18 mouse cellular contexts compared by ENCODE assay signal in genomic region chr7:72229925-72230324, GRCm38 (mm10).
DNase-seq lines count a peak whose midpoint lies in the region; ATAC-seq lines count a peak whose summit lies in the region.
"Had no signal": no experiment of that assay in that cellular context is flagged by ENCODE, and none has a peak within 500 bp of the region (broad histone marks: within the 10 kb centered on the region; RNA-seq: fewer than 3 reads in every experiment).

No protein-coding gene starts in this region.

- no peak overlapping the region; the same call in 1 of the 2 replicates for H3K4me3 ChIP-seq in midbrain, embryonic 10.5 days
- H3K4me3 ChIP-seq in midbrain, embryonic 15.5 days, result no peak overlapping the region
- no peak overlapping the region for H3K4me3 ChIP-seq in limb, embryonic 11.5 days (ENCODE audit: low read depth, low read length)
- H3K4me3 ChIP-seq: forebrain, embryonic 15.5 days; heart, embryonic 10.5 days had no signal

- ATAC-seq in midbrain, embryonic 15.5 days (replicated peaks), result no peak
- 0 out of 2 replicates have a peak, but pooled peaks have one; percentile 39 for ATAC-seq in limb, embryonic 11.5 days (ENCODE audit: insufficient number of reproducible peaks, low FRiP score, low TSS enrichment, low read depth)
- ATAC-seq: activated CD4-positive, CD25-positive, alpha-beta regulatory T cell, adult 4 months; forebrain, embryonic 15.5 days; Patski had no signal

- H3K9ac ChIP-seq in midbrain, embryonic 15.5 days, result no peak overlapping the region
- no peak overlapping the region for H3K9ac ChIP-seq in limb, embryonic 11.5 days (ENCODE audit: low read length)
- H3K9ac ChIP-seq: forebrain, embryonic 15.5 days; hindbrain, embryonic 14.5 days had no signal

- H3K4me1 ChIP-seq in midbrain, embryonic 10.5 days, result peaks cover 39% of the 10 kb centered on the region
- 0 out of 2 replicates have a peak, but pooled peaks cover 7% of the 10 kb centered on the region for H3K4me1 ChIP-seq in midbrain, embryonic 15.5 days
- peaks cover 20% of the 10 kb centered on the region; the same call in 1 of the 2 replicates for H3K4me1 ChIP-seq in limb, embryonic 11.5 days (ENCODE audit: control insufficient read depth, insufficient read depth, low read length)
- H3K4me1 ChIP-seq: forebrain, embryonic 15.5 days had no signal

- peak; percentile 56 for DNase-seq in midbrain, embryonic 10.5 days (ENCODE audit: low spot score)
- peak; percentile 59 for DNase-seq in embryo, embryonic 10 days (ENCODE audit: low spot score)
- DNase-seq in embryo, embryonic 11 days, result peak; percentile 54
- DNase-seq in limb, embryonic 11.5 days (ENCODE audit: low spot score), result no peak
- no peak for DNase-seq in right cerebral cortex, postnatal 25 days
- DNase-seq: adrenal gland, postnatal 14 days; cerebellum, adult 11-12 months; cerebellum, adult 9-10 months; cerebellum, postnatal 36 days; heart, adult 18-20 months; heart, postnatal 14 days had no signal

- H3K4me2 ChIP-seq in midbrain, embryonic 15.5 days, result no peak overlapping the region
- H3K4me2 ChIP-seq in limb, embryonic 11.5 days (ENCODE audit: low read depth, severe bottlenecking), result no peak overlapping the region
- H3K4me2 ChIP-seq: forebrain, embryonic 15.5 days; hindbrain, embryonic 14.5 days had no signal

- no peaks in the 10 kb centered on the region for H3K9me3 ChIP-seq in midbrain, embryonic 10.5 days (replicated peaks)
- H3K9me3 ChIP-seq in midbrain, embryonic 15.5 days, result no peaks in the 10 kb centered on the region
- no peaks in the 10 kb centered on the region for H3K9me3 ChIP-seq in limb, embryonic 11.5 days (ENCODE audit: control insufficient read depth, low read length)
- H3K9me3 ChIP-seq: forebrain, embryonic 15.5 days; heart, embryonic 10.5 days had no signal

- 29% methylated on average over 7 of the region's 7 CpGs for WGBS in midbrain, embryonic 10.5 days
- 21% methylated on average over 7 of the region's 7 CpGs for WGBS in midbrain, embryonic 15.5 days
- WGBS in limb, embryonic 11.5 days, result 35% methylated on average over 7 of the region's 7 CpGs

- peak overlapping the region; percentile 49 for H3K27ac ChIP-seq in midbrain, embryonic 10.5 days (replicated peaks)
- H3K27ac ChIP-seq in midbrain, embryonic 15.5 days, result no peak overlapping the region
- H3K27ac ChIP-seq in limb, embryonic 11.5 days (replicated peaks; ENCODE audit: low read depth, low read length), result no peak overlapping the region
- H3K27ac ChIP-seq: forebrain, embryonic 15.5 days; heart, embryonic 10.5 days; hindbrain, embryonic 14.5 days had no signal

- no peaks in the 10 kb centered on the region; the same call in 1 of the 2 replicates for H3K27me3 ChIP-seq in midbrain, embryonic 10.5 days (ENCODE audit: low read depth, poor library complexity, severe bottlenecking)
- H3K27me3 ChIP-seq in midbrain, embryonic 15.5 days (replicated peaks), result no peaks in the 10 kb centered on the region
- H3K27me3 ChIP-seq in limb, embryonic 11.5 days (ENCODE audit: control insufficient read depth, insufficient read depth, low read length), result no peaks in the 10 kb centered on the region; the same call in 1 of the 2 replicates
- H3K27me3 ChIP-seq: CH12.LX; forebrain, embryonic 15.5 days had no signal

- no peaks in the 10 kb centered on the region for H3K36me3 ChIP-seq in midbrain, embryonic 10.5 days
- H3K36me3 ChIP-seq in midbrain, embryonic 15.5 days (replicated peaks), result no peaks in the 10 kb centered on the region
- H3K36me3 ChIP-seq in limb, embryonic 11.5 days (ENCODE audit: control insufficient read depth, insufficient read depth, low read length), result no peaks in the 10 kb centered on the region
- H3K36me3 ChIP-seq: forebrain, embryonic 15.5 days; heart, embryonic 10.5 days had no signal

Comparison
In these comparisons a context has a peak if more than half of its experiments do, and no peak if none do; other contexts are left out.
1. DNase-seq: peak in midbrain, embryonic 10.5 days (single experiment), embryo, embryonic 10 days (single experiment) and embryo, embryonic 11 days (single experiment); none in limb, embryonic 11.5 days (single experiment) and right cerebral cortex, postnatal 25 days (single experiment).